Mouse (Mus musculus) spleen, adult 12 weeks (tissue): Measurements from ENCODE around the gene Msi1.

Experiments
- DNase-seq: peaks from one replicate; pipeline ENCODE4 v3.0.0; 2022; ENCODE audit warnings: low spot score

Msi1 gene

DNA sequence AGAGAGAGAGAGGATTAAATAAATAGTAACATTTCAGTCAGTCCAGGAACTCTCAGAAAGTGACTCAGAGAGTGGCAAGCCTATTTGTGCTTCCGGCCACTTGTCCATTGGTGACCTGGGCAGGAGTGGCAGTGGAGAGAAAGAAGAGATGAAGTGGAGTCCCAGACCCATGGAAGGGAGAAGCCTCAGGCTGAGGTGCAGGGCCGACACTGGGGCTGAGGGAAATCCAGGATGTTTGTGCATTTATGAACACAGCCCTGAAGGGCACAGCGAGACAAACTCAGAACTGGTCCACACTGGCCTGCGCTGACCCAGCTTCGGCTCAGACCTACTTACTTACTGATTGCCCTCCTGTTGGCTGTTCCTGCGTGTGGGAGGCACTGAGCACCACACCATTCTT, 40.4 kb downstream of the Msi1 start:
- no peak for DNase-seq

DNA sequence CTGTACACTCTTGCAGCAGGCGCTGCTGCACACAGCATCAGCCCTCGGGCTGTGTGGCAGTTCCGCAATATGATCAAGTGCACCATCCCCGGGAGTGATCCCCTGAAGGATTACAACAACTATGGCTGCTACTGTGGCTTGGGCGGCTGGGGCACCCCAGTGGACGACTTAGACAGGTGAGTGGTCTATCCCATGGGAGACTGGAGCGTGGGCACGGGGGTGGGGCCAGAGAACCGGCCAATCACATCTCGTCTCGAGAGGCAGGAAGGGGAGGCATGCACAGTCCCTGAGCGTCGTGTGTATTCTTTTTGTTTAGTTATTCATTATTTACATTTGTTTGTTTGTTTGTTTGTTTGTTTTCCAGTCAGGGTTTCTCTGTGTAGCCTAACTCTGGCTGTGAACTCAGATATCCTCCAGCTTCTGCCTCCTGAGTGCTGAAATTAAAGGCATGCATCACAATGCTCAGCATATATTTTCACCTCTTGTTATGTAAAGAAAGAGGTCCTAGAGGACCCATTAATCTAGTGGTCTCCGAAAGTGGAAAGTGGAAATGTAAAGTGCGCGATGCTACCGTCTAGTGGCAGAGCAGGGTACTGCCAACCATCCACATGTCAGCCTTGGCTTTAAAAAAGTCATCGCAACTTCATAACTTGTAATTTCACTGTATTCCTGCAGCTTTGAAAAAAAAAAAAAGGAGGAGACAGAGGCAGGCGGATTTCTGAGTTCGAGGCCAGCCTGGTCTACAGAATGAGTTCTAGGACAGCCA, 41.5 kb downstream of the Msi1 start:
- no peak for DNase-seq

- no peak for DNase-seq
Observed at GRCm38 (mm10) chr5:115473191-115473590, 43.8 kb downstream of the Msi1 start.

DNA sequence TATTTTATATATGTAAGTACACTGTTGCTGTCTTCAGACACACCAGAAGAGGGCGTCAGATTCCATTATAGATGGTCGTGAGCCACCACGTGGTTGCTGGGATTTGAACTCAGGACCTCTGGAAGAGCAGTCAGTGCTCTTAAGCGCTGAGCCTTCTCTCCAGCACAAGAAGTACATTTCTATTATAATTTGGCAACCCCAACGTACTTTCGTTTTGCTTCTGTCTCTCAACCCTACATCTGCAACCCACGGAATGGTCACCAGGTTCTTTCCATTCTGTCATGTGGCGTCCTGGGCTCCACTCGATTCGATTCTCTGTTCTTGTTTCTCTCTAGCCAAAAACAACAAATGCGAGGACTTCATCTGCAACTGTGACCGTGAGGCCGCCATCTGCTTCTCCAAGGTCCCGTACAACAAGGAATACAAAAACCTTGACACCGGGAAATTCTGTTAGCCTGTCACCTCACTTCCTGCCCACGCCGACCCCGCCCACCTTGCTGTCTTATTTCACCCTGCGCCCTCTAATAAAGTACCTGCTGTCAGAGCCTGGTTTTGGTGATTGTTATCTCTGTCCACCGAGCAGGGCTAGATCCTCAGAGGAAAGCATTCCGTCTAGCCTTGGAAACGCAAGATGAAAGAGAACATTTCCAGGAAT, 44.9 kb downstream of the Msi1 start:
- DNase-seq = no peak

GRCm38 (mm10) chr5:115475337-115476106, 46.1 kb downstream of the Msi1 start:
- DNase-seq = no peak

DNA sequence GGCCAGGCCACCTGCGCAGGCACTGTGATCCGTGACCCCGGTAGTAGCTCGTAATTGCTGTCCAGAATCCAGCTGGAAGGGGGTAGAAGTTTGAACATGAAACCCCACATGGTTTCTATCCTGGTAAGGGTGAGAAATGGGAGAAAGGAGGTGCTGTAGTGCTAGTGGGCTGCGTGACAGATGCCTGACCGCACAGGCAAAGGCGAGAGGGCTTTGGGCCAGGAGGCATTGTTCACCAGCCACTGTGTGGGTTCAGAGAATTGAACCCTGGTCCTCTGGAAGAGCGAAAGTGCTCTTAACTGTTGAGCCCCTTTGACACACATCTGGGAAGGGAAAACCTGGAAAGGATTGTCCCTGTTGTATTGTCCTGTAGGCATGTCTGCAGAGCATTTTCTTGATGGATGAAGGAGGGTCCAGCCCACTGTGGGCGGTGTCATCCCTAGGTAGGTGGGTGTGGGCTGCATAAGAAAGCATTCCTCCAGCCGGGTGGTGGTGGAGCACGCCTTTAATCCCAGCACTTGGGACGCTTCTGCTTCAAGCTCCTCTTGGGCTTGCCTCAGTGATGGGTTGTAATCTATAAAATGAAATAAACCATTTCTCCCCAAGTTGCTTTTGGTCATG, 46.8 kb downstream of the Msi1 start:
- no peak for DNase-seq

DNA sequence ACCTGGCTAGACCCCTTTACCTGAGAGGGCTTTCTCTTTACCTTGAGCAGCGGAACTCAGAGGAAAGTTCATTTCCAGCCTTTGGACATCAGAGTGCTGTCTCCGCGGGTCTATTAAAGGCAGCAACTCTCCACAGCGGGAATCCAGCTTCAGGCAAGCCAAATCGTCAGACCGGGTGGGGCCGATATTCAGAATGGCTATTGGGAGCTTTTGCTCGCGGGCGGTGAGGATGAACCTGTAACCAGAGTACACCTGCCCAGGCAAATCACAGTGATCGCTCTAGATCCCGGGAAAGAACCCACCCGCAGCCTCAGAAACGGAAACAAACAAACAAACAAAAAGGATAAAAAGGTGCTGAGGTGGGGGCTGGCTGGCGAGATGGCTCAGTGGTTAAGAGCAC, 50.2 kb downstream of the Msi1 start:
- no peak for DNase-seq

- DNase-seq = peak; percentile 30
Observed at GRCm38 (mm10) chr5:115480101-115480500, 50.7 kb downstream of the Msi1 start.

DNA sequence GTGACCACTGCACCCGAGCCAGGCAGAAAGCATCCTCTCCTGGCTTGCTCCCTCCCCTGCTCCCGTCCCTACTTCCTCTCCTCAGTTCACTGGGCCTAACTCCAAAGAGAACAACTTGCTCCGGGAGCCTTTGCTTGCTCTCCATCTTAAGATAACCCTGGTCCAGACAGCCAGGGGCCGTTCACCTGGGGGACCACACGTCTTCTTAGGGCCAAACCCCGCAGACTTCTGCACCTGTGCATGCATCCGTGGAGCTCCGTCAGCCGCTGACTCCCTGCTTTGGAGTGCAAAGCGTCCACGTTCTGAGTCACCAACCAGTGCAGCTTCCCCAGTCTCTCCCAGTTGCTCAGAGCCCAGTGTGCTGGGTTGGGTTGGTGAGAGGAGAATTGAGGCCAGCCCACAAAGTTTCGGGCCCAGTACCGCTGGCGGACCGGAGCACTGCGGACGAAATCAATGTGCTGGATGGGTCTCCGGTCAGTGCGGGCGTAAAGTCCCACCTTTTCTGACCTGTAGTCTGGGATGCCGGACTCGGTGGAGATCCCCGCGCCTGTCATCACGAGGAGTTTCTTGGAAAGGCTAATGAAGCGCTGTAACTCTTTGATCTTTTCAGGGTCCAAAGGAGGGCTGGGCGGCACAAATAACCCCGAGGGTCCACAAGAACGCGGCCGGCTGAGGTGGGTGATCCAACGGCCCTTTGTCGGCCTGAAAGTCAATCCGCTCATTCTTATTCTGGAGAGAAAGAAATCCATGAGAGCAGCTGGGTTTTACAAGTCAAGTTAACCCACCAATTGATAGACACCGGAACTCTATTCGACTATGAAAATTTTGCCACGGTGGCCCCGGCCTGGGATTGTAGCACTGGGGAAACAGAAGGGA, 53.2 kb downstream of the Msi1 start:
- DNase-seq = no peak

DNA sequence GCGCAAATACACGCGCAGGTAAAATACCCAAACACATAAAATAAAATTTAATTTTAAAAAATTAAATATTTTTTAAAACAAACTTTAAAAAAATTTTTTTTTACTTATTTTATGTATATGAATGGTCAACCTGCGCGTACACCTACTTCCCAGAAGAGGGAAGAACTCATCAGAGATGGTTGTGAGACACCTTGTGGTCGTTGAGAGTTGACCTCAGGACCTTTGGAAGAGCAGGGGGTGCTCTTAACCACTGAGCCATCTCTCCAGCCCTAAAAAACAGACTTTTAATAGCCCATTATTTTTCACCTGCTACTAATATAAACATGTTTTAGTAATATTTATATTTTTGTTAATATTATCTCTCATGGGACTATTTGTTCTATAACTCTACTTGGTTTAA, 54.0 kb downstream of the Msi1 start:
- no peak for DNase-seq

- DNase-seq = peak; percentile 71
Observed at GRCm38 (mm10) chr5:115483947-115484920, 54.8 kb downstream of the Msi1 start, which contains the start of gene Sirt4. TSS of gene Sirt4 (minus strand) at chr5:115484725.

- no peak for DNase-seq
Observed at GRCm38 (mm10) chr5:115484996-115485395, 55.6 kb downstream of the Msi1 start.

DNA sequence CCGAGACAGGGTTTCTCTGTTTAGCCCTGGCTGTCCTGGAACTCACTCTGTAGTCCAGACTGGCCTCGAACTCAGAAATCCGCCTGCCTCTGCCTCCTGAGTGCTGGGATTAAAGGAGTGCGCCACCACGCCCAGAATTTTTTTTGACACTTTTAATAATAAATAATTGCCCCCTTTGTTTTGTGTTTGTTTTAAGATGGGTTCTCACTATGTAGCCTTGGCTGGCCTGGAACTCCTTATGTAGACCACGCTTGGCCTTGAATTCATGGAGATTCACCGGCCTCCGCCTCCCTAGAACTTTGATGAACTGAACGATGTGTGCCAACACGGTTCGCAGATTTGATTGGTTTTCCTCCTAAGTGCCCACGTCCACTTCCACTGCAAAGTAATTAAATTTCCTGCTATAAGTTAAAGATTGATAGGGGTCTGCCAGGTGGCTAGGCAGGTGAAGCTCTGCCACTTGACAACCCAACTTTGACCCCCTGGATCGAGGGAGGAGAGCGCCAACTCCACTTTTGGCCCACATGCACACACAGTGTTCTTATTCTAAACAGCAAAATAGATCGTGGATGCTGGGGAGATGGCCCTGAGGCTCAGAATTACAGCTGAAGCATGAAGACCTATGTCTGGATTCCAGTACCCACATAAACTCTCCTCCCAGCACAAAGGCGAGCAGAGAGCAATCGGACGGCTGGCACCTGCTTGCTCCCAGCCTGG, 56.2 kb downstream of the Msi1 start:
- DNase-seq = no peak

DNA sequence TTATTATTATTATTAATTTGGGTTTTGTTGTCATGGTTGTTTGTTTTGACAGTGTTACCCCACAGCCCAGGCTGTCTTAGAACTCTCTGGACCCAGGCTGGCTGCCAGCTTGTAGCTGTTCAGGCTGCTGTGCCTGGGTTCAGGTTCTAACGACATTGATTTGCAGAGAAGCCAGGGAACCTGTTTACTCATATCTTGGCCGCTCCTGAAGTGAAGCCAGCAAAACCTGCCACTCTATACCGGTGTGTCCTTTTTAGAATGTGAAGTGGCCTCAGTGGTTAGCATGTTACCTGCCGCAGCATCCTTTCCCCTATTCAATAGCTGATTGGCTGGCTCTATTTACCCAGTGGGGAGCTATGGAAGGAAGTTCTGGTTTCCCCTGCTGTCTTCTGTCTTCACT, 57.3 kb downstream of the Msi1 start:
- no peak for DNase-seq

- DNase-seq = no peak
Observed at GRCm38 (mm10) chr5:115487353-115487752, 58.0 kb downstream of the Msi1 start.

DNA sequence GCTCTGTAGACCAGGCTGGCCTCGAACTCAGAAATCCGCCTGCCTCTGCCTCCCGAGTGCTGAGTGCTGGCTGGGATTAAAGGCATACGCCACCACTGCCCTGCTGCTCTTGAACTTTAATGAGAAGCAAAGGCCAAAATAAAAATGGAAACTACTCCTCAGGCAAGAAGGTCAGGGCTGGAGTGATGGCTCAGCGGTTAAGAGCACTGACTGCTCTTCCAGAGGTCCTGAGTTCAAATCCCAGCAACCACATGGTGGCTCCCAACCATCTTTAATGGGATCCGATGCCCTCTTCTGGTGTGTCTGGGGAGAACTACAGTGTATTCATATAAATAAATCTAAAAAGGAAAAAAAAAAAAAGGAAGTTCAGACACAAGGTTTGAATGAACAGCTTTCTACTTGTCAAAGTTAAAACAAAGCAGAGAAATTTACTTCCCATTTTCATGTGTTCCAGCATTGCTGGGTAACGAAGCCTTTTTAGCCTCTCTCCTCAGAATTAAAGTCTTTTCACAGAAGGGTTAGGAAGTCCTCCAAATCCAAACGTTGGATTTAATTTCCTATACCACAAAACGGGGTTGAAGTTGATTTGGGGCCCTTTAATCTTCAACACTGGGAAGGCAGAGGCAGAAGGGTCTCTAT, 58.7 kb downstream of the Msi1 start:
- no peak for DNase-seq

- peak; percentile 82 for DNase-seq
Observed at GRCm38 (mm10) chr5:115488841-115489698, 59.7 kb downstream of the Msi1 start.
